Mouse (Mus musculus) lung, postnatal 10 days (tissue): ENCODE results near the gene Rapgef4.
A peak's percentile ranks its signal among the peaks of the same experiment; 100 is the strongest.
"Not testable (repeated sequence)": the region's sequence is repeated elsewhere in the genome, so short reads cannot be mapped to it uniquely, and the experiment has no call there.

Experiments
- DNase-seq: peaks from one replicate; pipeline ENCODE4 v3.0.0; 2021

Rapgef4 gene

GRCm38 (mm10) chr2:72031717-72032116, 50.7 kb downstream of the Rapgef4 start:
- DNase-seq: no peak

- peak; percentile 58 for DNase-seq
Measured at GRCm38 (mm10) chr2:72035616-72036015, 54.6 kb downstream of the Rapgef4 start.

DNA sequence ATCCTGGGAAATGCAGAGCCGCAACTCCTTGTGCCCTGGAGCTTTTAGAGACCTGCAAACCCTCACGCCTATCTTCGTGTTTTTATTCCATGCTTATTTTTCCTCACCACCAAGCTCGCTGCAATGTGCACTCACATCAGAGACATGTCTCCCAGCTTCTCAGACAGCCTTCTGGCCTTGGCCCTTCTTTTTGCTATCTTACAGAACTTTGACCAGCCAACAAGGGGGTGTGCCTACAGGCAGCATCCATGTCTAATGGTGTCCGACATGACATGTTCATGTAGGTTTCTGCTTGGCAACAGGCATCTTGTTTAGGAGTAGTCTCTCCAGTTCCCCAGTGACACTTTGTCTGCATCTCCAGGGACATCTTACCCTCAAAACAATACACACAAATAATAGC, 56.3 kb downstream of the Rapgef4 start:
- DNase-seq: no peak

- DNase-seq: peak; percentile 90
Measured at GRCm38 (mm10) chr2:72038235-72038634, 57.2 kb downstream of the Rapgef4 start.

DNA sequence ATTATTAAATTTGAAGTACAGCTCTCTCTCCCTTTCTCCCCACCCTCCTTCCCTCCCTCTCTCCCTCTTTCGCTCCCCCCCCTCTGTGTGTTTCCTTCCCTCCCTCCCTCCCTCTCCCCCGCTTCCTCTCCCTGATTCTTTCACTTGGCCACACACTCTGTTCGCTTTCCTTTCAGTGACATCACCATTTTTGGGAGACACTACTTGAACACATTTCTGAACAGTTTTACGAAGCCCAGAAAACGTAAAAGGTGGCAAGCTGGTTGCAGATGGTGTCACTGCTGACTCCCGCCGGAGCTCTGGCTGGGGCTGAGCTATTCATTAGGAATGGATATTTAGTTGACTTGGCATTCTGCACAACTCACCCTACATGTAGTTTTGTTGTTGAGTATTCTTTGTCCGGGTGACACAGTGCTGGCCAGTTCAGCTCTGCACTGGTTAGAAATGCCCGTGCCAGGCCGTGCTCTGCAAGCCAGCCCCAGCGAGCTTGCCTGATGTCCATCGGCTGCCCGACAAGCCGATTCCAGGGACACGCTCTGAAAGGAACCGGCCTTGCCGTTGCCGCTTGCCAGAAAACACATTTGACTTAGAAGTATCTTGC, 57.7 kb downstream of the Rapgef4 start:
- DNase-seq: peak; percentile 43

- DNase-seq: no peak
Measured at GRCm38 (mm10) chr2:72039522-72040045, 58.5 kb downstream of the Rapgef4 start.

DNA sequence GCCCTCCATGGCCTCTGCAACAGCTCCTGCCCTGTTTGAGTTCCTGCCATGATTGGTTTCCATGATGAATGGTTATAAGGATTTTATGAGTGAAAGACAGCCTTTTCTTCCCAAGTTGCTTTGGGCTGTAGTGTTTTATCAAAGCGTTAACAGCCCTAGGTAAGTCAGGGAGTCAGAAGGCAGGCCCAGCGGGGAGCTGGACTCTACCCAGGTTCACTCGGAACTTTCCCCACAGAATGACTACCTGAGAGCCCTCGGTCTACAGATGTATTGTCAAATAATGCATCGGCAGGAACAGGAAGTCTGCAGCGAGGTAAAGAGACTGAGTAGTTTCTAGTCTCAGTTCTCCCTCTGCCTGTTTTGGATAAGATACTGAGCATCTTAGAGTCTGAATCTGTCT, 60.0 kb downstream of the Rapgef4 start:
- no peak for DNase-seq

- no peak for DNase-seq
Measured at GRCm38 (mm10) chr2:72042093-72042492, 61.1 kb downstream of the Rapgef4 start.

- DNase-seq: peak; percentile 60
Measured at GRCm38 (mm10) chr2:72044191-72044590, 63.2 kb downstream of the Rapgef4 start.

DNA sequence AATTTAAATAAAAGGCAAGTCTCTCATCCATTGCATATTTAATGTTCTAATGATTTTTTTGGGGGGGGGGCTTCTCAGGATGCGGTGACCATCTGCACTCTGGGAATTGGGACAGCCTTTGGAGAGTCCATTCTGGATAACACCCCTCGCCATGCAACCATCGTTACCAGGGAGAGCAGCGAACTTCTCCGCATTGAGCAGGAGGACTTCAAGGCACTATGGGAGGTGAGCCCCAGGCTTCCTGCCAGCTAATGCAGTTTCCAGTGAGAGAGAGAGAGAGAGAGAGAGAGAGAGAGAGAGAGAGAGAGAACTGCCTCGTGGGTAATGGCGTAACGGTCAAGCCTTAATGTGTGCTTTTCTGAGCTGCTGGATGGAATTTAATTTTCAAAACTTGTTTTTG, 64.0 kb downstream of the Rapgef4 start:
- DNase-seq: no peak

- DNase-seq: no peak
Measured at GRCm38 (mm10) chr2:72045659-72046058, 64.6 kb downstream of the Rapgef4 start.

DNA sequence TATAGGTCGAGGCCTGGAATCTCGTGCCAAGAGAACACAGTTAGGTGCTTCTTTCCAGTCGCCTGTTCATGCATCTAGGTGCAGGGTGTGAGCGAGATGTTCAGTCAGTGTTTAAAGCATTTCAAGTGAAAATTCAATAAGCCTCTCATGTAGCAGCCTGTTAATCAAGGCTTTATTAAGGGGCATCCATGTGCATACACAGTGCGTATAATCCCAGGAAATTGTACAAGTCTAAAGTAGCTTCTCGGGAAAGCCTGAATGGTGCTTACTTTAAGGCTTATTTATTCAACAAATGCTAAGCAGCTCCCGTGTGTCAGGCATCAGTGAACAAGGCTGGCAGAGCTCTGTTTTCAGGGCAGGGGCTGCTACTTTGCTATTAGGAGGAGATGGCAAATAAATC, 69.4 kb downstream of the Rapgef4 start:
- DNase-seq: no peak

GRCm38 (mm10) chr2:72054280-72054679, 73.2 kb downstream of the Rapgef4 start:
- peak; percentile 60 for DNase-seq

- no peak for DNase-seq
Measured at GRCm38 (mm10) chr2:72054736-72055135, 73.7 kb downstream of the Rapgef4 start.

DNA sequence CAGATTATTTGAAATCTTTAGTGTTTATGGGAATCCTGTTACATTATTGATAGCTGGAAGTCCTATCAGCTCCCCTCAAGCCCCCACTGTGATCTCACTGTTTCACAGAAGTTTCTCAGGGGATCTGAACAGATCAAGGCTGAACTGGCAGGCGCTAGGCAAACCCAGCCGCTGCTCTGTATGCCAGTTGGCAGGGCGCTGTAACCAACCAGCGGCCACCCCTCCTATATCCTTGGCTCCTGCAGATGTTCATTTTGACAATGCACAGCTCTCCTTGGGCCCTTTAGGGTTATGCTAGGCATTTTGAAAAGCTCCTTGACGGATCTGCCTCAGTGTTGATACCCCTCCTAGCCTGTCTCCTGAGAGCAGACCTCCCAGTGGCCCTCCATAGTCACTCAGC, 74.4 kb downstream of the Rapgef4 start:
- no peak for DNase-seq

- peak; percentile 42 for DNase-seq
Measured at GRCm38 (mm10) chr2:72056081-72056874, 75.2 kb downstream of the Rapgef4 start.

DNA sequence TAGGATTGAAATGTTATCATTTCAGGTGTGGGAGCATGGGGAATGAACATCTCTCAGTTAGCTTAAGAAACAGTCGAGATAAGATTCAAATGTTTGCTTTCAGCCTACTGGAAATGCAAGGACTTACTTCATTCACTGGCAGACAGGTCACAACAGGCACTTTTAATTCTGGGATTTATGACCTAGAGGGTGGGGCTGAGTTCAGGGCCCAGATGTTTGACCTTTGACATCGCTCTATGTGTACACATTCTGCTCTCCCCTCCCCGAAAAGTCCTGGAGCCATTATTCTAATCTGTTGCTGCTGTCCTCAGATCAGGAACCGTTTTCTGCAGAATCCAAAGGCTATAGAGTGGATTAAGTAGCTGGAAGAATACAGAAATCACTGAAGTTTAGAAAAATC, 81.9 kb downstream of the Rapgef4 start:
- DNase-seq: no peak

GRCm38 (mm10) chr2:72068505-72068904, 87.5 kb downstream of the Rapgef4 start:
- DNase-seq: no peak

DNA sequence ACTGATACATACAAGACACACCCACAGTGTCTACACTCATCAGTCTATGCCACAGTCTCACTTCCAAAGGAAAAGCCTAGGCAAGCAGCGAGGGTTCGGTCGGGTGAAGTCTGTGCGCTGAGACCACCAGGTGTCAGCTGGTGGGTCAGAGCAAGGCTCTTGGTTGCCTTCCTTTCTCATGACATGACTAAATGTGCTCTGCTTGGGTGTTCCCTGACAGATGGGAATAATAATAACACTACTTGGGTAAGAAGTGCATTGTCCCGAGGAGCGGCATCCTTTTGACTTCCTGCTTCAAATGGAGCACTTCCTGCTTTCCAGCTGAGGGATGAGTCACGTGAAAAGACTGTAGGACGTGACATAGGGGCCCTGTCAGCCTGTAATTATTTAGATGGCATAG, 89.0 kb downstream of the Rapgef4 start:
- peak; percentile 75 for DNase-seq

- not testable (repeated sequence) for DNase-seq
Measured at GRCm38 (mm10) chr2:72073121-72073520, 92.1 kb downstream of the Rapgef4 start.

GRCm38 (mm10) chr2:72074999-72075561, 94.0 kb downstream of the Rapgef4 start:
- DNase-seq: no peak

GRCm38 (mm10) chr2:72077490-72078139, 96.6 kb downstream of the Rapgef4 start:
- no peak for DNase-seq

DNA sequence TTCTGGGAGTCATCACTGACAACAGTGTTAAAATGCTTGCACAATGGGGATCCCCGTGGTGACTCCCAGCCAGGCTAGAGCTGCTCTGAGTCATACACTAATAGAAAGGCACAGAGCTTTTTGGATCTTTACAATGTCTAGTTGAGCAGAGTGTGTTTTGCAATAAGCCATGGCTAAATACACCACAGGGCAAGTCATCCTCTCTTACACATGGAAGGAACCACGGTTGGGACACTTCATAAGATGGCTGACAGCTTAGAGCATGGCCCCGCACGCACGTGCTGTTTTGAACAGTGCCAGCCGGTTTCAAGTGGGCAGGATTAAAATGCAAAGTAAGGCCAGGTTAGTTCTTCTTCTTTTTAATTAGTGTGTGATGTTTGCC, 97.1 kb downstream of the Rapgef4 start:
- no peak for DNase-seq

GRCm38 (mm10) chr2:72079110-72079509, 98.1 kb downstream of the Rapgef4 start:
- no peak for DNase-seq
